Comparison of ENCODE assay signal across 8 mouse cellular contexts in genomic region chr2:143945466-143946075, GRCm38 (mm10). TPM values are rescaled to one million over a fixed set of nuclear protein-coding genes. Genes with fewer than 3 reads are reported as not detected.
A peak's percentile ranks its signal among the peaks of the same experiment; 100 is the strongest.
DNase-seq lines count a peak whose midpoint lies in the region; ATAC-seq lines count a peak whose summit lies in the region.

No protein-coding gene starts in this region.

- DNase-seq in gastrocnemius, adult 18-20 months (ENCODE audit: low spot score), result peak; percentile 25
- DNase-seq in gastrocnemius, postnatal 36 days, result no peak
- DNase-seq in B cell, adult 2 months, result peak; percentile 46 to 50
- peak; percentile 46 for DNase-seq in adrenal gland, postnatal 25 days
- DNase-seq in kidney, postnatal 4 days, result peak; percentile 40 to 60

- 94% methylated on average over 7 of the region's 7 CpGs for WGBS in hindbrain, embryonic 12.5 days
- 94% methylated on average over 7 of the region's 7 CpGs for WGBS in midbrain, embryonic 16.5 days

- intact Hi-C loops in gastrocnemius, postnatal 36 days (cut with DNase I), result no loop called here

- H3K27ac ChIP-seq in hindbrain, embryonic 12.5 days, result no peak overlapping the region
- no peak overlapping the region for H3K27ac ChIP-seq in midbrain, embryonic 16.5 days (ENCODE audit: low read length)

- H3K4me1 ChIP-seq in hindbrain, embryonic 12.5 days, result no peaks in the 10 kb centered on the region
- H3K4me1 ChIP-seq in midbrain, embryonic 16.5 days (ENCODE audit: control insufficient read depth, insufficient read depth, low read length), result no peaks in the 10 kb centered on the region

- no peak overlapping the region for H3K4me3 ChIP-seq in hindbrain, embryonic 12.5 days
- H3K4me3 ChIP-seq in midbrain, embryonic 16.5 days (ENCODE audit: low read depth, low read length), result no peak overlapping the region

- H3K27me3 ChIP-seq in hindbrain, embryonic 12.5 days, result no peaks in the 10 kb centered on the region
- no peaks in the 10 kb centered on the region for H3K27me3 ChIP-seq in midbrain, embryonic 16.5 days (ENCODE audit: control insufficient read depth, insufficient read depth, low read depth, low read length)

- ATAC-seq in neutrophil, adult 5-6 weeks (ENCODE audit: extremely low read depth, insufficient number of reproducible peaks, low FRiP score, poor library complexity, severe bottlenecking), result peak; percentile 47
- ATAC-seq in hindbrain, embryonic 12.5 days (ENCODE audit: low FRiP score), result no peak
- no peak for ATAC-seq in midbrain, embryonic 16.5 days

- H3K4me2 ChIP-seq in hindbrain, embryonic 12.5 days (replicated peaks), result no peak overlapping the region
- H3K4me2 ChIP-seq in midbrain, embryonic 16.5 days (ENCODE audit: low read length), result no peak overlapping the region

- H3K9me3 ChIP-seq in hindbrain, embryonic 12.5 days (replicated peaks), result no peaks in the 10 kb centered on the region
- H3K9me3 ChIP-seq in midbrain, embryonic 16.5 days (replicated peaks; ENCODE audit: control insufficient read depth, low read length, poor library complexity, severe bottlenecking), result no peaks in the 10 kb centered on the region

- peaks cover 91% of the 10 kb centered on the region for H3K36me3 ChIP-seq in hindbrain, embryonic 12.5 days
- peaks cover 26% of the 10 kb centered on the region for H3K36me3 ChIP-seq in midbrain, embryonic 16.5 days (ENCODE audit: control insufficient read depth, insufficient read depth, low read length)

- H3K9ac ChIP-seq in hindbrain, embryonic 12.5 days, result no peak overlapping the region
- no peak overlapping the region for H3K9ac ChIP-seq in midbrain, embryonic 16.5 days (ENCODE audit: low read depth, low read length)

RNA-seq across cellular contexts. Expression of gene Dstn, which starts 30.5 kb away (rescaled TPM):
- total RNA-seq in gastrocnemius, adult 18-20 months (2021), result 10 to 100 TPM; 22.0 to 27.3 TPM
- total RNA-seq in gastrocnemius, postnatal 36 days (2021), result 10 to 100 TPM; 21.0 to 27.2 TPM
- 258 and 286 TPM in 2 replicates for total RNA-seq in adrenal gland, postnatal 25 days (2021)
- total RNA-seq in neutrophil, adult 5-6 weeks (2017), result 79.9 and 80.5 TPM in 2 replicates
- 376 and 396 TPM in 2 replicates for polyA plus RNA-seq in hindbrain, embryonic 12.5 days (2016; fragmentation: Nextera tagmentation; extraction: Ambion mirVana)
- 429 and 431 TPM in 2 replicates for polyA plus RNA-seq in midbrain, embryonic 16.5 days (2015; fragmentation: Nextera tagmentation; extraction: Ambion mirVana)

Comparison
In these comparisons a context has a peak if more than half of its experiments do, and no peak if none do; other contexts are left out.
1. DNase-seq: peak in gastrocnemius, adult 18-20 months (single experiment), B cell, adult 2 months (2 of 2), adrenal gland, postnatal 25 days (single experiment) and kidney, postnatal 4 days (2 of 2); none in gastrocnemius, postnatal 36 days (0 of 2).